Mouse (Mus musculus): Measurements from ENCODE around the gene Ivd.

GRCm38 (mm10) chr2:118851756-118852155 is 10.0 kb upstream of the Ivd start:
- TF ChIP-seq FLI1 (IDR thresholded peaks at IDR 0.05; ENCODE audit: low read length) (no peak), GATA1 (IDR thresholded peaks at IDR 0.05; ENCODE audit: borderline replicate concordance, low read length) (no peak)

Measured in megakaryocyte, embryonic 14.5 days (primary cell).